Mouse (Mus musculus): ENCODE measurements around the gene Il34. TPM values are rescaled to one million over a fixed set of nuclear protein-coding genes. Genes with fewer than 3 reads are reported as not detected.

Il34 gene
- total and polyA plus RNA-seq, 3 experiments = 3.3 to 15.3 (median 5.3) TPM

GRCm38 (mm10) chr8:110713073-110713472, 92.7 kb downstream of the Il34 start:
- intact Hi-C loops (cut with DNase I) = no loop called here
- 57% methylated on average over 7 of the region's 7 CpGs for WGBS
- H3K27ac ChIP-seq = peak overlapping the region; percentile 73; the same call in 1 of the 2 replicates

DNA sequence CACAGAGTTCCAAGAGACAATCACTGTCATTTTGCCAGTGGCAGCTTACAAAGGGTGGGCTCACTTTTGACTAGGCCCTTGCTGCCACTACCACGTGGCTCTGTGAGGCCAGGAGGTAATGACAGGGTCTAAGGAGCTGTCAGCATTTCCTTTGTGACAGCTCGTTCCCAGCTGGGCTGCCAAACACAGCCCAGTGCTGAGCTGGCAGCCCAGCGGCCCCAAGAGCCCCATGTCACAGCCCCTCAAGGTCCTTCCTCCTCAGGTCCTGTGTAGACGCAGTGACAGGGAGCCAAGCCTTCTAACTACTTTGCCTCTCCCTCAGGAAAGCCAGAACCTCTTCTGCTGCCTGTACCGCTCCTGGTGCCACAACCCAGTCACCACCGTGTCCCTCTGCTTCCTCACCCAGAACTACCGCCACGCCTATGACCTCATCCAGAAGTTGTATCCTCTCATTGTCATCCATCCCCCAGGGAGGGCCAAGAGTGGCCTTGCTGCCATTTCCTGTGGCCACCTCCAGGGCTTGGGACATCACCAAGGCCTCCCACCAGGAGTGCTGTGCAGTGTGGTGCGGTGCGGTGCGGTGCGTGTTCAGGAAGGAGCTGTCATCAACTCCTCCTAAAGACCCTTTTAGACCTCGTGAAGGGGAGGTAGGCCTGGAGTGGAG, 94.3 kb downstream of the Il34 start:
- WGBS = 38% methylated on average over 13 of the region's 13 CpGs

More at GRCm38 (mm10) chr8:110713073-110713472, 92.7 kb downstream of the Il34 start:
- no peak for TF ChIP-seq CTCF (IDR thresholded peaks at IDR 0.05)
- 0 out of 2 replicates have a peak, but pooled peaks have one; percentile 10 for TF ChIP-seq EP300 (IDR thresholded peaks at IDR 0.05; ENCODE audit: insufficient read depth, low read depth, low read length)
- no peak for TF ChIP-seq POLR2A (IDR thresholded peaks at IDR 0.05; ENCODE audit: insufficient read depth, low read depth, low read length)
- Histone ChIP-seq H3K4me1 (ENCODE audit: control insufficient read depth, insufficient read depth, low read length) (peaks cover 32% of the 10 kb centered on the region), H3K36me3 (ENCODE audit: control insufficient read depth, insufficient read depth, low read length) (peaks cover 4% of the 10 kb centered on the region), H3K79me2 (replicated peaks; ENCODE audit: control insufficient read depth, insufficient read depth, low read length) (no peaks in the 10 kb centered on the region), H3K4me3 (no peak overlapping the region), H3K27me3 (ENCODE audit: control insufficient read depth, insufficient read depth, low read length) (no peaks in the 10 kb centered on the region), H3K9ac (ENCODE audit: low read depth, low read length) (no peak overlapping the region)
- DNase-seq = peak; percentile 55 to 76

DNA sequence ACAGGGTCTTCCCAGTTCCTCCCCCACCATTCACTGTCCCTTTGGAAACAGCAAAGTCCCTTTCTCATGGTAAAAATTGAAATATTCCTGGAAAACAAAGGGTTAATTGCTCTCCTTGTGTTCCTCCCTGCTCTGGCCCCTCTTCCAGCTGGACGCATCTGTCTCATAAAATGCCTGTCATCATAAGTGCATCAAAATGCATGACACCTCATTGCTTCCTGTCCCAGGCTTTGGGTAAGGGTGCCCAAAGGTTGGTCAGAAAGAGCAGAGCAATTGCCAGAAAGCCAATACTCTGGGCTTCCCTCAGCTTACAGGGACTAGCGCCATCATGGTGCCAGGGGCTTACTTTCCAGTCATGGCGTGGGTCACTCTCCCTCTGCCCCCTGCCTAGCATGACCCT, 95.1 kb downstream of the Il34 start:
- TF ChIP-seq EP300 (IDR thresholded peaks at IDR 0.05; ENCODE audit: insufficient read depth, low read depth, low read length) = no peak
- no peak for TF ChIP-seq CTCF (IDR thresholded peaks at IDR 0.05)
- no peak for TF ChIP-seq POLR2A (IDR thresholded peaks at IDR 0.05; ENCODE audit: insufficient read depth, low read depth, low read length)
- 72% methylated on average over 3 of the region's 3 CpGs for WGBS
- H3K9ac ChIP-seq (ENCODE audit: low read depth, low read length) = no peak overlapping the region
- intact Hi-C loops (cut with DNase I) = no loop called here
- H3K27me3 ChIP-seq (ENCODE audit: control insufficient read depth, insufficient read depth, low read length) = no peaks in the 10 kb centered on the region
- peaks cover 4% of the 10 kb centered on the region for H3K36me3 ChIP-seq (ENCODE audit: control insufficient read depth, insufficient read depth, low read length)
- no peaks in the 10 kb centered on the region for H3K79me2 ChIP-seq (replicated peaks; ENCODE audit: control insufficient read depth, insufficient read depth, low read length)
- no peak for DNase-seq
- no peak overlapping the region for H3K4me3 ChIP-seq
- peaks cover 27% of the 10 kb centered on the region for H3K4me1 ChIP-seq (ENCODE audit: control insufficient read depth, insufficient read depth, low read length)
- peak overlapping the region; percentile 73 for H3K27ac ChIP-seq

More for the DNA sequence above, 94.3 kb downstream of the Il34 start:
- Histone ChIP-seq H3K79me2 (replicated peaks; ENCODE audit: control insufficient read depth, insufficient read depth, low read length) (no peaks in the 10 kb centered on the region), H3K9ac (ENCODE audit: low read depth, low read length) (peak overlapping the region; percentile 29), H3K4me3 (no peak overlapping the region), H3K27me3 (ENCODE audit: control insufficient read depth, insufficient read depth, low read length) (no peaks in the 10 kb centered on the region), H3K36me3 (ENCODE audit: control insufficient read depth, insufficient read depth, low read length) (peaks cover 4% of the 10 kb centered on the region), H3K27ac (peak overlapping the region; percentile 73), H3K4me1 (ENCODE audit: control insufficient read depth, insufficient read depth, low read length) (peaks cover 30% of the 10 kb centered on the region)
- DNase-seq = peak; percentile 52 to 65
- TF ChIP-seq CTCF (IDR thresholded peaks at IDR 0.05) (peak; percentile 52), EP300 (IDR thresholded peaks at IDR 0.05; ENCODE audit: insufficient read depth, low read depth, low read length) (peak; percentile 56; the same call in 1 of the 2 replicates), POLR2A (IDR thresholded peaks at IDR 0.05; ENCODE audit: insufficient read depth, low read depth, low read length) (0 out of 2 replicates have a peak, but pooled peaks have one; percentile 35)
- intact Hi-C loops (cut with DNase I) = no loop called here

DNA sequence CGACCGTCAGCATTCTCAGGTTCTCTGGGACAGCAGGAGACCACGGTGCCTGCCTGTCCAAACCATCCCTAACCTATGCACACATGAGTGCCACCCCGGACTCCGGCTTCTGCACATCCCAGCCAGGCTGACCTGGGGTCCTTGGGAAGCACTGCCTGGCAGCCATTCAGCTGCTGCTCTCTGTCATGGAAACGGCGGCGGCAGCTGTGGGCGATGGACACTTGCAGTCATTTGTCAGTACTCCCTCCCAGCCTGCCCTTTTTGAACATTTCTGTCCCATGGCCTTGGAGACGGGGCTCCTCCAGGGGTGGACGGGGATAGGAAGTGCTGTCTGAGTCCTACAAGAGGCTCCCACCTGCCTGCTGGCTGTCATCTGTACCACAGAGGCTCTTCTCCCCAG, 97.3 kb downstream of the Il34 start:
- TF ChIP-seq EP300 (IDR thresholded peaks at IDR 0.05; ENCODE audit: insufficient read depth, low read depth, low read length) (no peak), CTCF (IDR thresholded peaks at IDR 0.05) (no peak), POLR2A (IDR thresholded peaks at IDR 0.05; ENCODE audit: insufficient read depth, low read depth, low read length) (no peak)
- H3K4me1 ChIP-seq (ENCODE audit: control insufficient read depth, insufficient read depth, low read length) = peaks cover 28% of the 10 kb centered on the region

DNA sequence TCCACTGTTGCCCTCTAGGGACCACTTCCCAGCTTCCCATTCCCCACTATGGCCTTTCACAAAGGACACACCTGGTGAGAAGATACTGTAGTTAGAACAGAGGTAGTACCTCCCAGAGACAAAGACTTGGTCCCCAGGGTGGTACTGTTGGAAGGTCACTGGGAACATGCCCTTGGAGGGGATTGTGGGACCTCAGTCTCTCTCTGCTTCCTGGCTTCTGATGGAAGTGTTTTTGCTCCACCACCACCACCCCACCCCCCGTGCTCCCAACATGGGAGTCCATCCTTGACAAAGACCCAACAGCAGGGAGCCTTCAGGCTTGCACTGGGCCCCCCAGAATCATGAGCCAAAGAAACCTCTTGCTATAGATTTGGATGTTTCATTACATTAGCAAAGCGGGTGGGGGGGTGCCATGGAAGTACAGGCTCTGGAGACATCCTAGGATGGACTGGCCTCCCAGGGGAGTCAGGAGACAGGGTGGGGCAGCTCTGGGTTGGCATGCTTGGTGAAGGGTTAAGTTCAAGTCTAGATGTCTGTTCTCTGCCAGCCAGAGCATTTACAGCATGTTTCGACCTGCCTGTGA, 99.3 kb downstream of the Il34 start:
- 93% methylated on average over 3 of the region's 3 CpGs for WGBS
- intact Hi-C loops (cut with DNase I) = no loop called here

More for the DNA sequence above, 97.3 kb downstream of the Il34 start:
- Histone ChIP-seq H3K36me3 (ENCODE audit: control insufficient read depth, insufficient read depth, low read length) (peaks cover 4% of the 10 kb centered on the region), H3K79me2 (replicated peaks; ENCODE audit: control insufficient read depth, insufficient read depth, low read length) (no peaks in the 10 kb centered on the region), H3K4me3 (no peak overlapping the region), H3K9ac (ENCODE audit: low read depth, low read length) (no peak overlapping the region), H3K27ac (no peak overlapping the region), H3K27me3 (ENCODE audit: control insufficient read depth, insufficient read depth, low read length) (no peaks in the 10 kb centered on the region)
- DNase-seq = no peak
- intact Hi-C loops (cut with DNase I) = no loop called here
- 93% methylated on average over 11 of the region's 11 CpGs for whole genome bisulfite sequencing

More for the DNA sequence above, 99.3 kb downstream of the Il34 start:
- peaks cover 17% of the 10 kb centered on the region for H3K4me1 ChIP-seq (ENCODE audit: control insufficient read depth, insufficient read depth, low read length)
- no peak overlapping the region for H3K9ac ChIP-seq (ENCODE audit: low read depth, low read length)
- H3K27ac ChIP-seq = no peak overlapping the region
- no peak for DNase-seq
- no peaks in the 10 kb centered on the region for H3K27me3 ChIP-seq (ENCODE audit: control insufficient read depth, insufficient read depth, low read length)
- H3K79me2 ChIP-seq (replicated peaks; ENCODE audit: control insufficient read depth, insufficient read depth, low read length) = no peaks in the 10 kb centered on the region
- no peak overlapping the region for H3K4me3 ChIP-seq
- no peaks in the 10 kb centered on the region for H3K36me3 ChIP-seq (ENCODE audit: control insufficient read depth, insufficient read depth, low read length)
- TF ChIP-seq CTCF (IDR thresholded peaks at IDR 0.05) = no peak
- no peak for TF ChIP-seq EP300 (IDR thresholded peaks at IDR 0.05; ENCODE audit: insufficient read depth, low read depth, low read length)
- TF ChIP-seq POLR2A (IDR thresholded peaks at IDR 0.05; ENCODE audit: insufficient read depth, low read depth, low read length) = no peak

All from heart, adult 2 months (tissue).